Mouse (Mus musculus) heart, adult 2 months (tissue): ENCODE measurements around the gene Prkacb.

ENCODE experiments used
- CTCF ChIP-seq: fragments of 200-600 bp; IDR thresholded peaks from 2 replicates; pipeline ENCODE4 v1.8.1; 2022; ENCODE audit warnings: antibody characterized with exemption, mild to moderate bottlenecking, moderate library complexity
- POLR2A ChIP-seq: fragments of 200-500 bp; IDR thresholded peaks from 2 replicates; pipeline ENCODE4 v1.6.1; 2011; ENCODE audit warnings: mild to moderate bottlenecking, low read depth, low read length, control low read depth; ENCODE audit not compliant: insufficient read depth

- TF ChIP-seq CTCF (no peak), POLR2A (no peak)
These were observed 130.6 kb downstream of the Prkacb start for GRCm38 (mm10) chr3:146682140-146682651.
